Mouse (Mus musculus) MEL (cell line): Measurements from ENCODE around the gene Olfml3. TPM values are rescaled to one million over a fixed set of nuclear protein-coding genes. Genes with fewer than 3 reads are reported as not detected.

Experiments used
- DNase-seq: peaks from one replicate; pipeline ENCODE4 v3.0.0; 2011; ENCODE audit warnings: low read depth, low spot score
- H3K27ac ChIP-seq: 2 replicates; pipeline ENCODE4 v1.5.1; 2012; ENCODE audit warnings: low read depth, mild to moderate bottlenecking, control low read depth, low read length, moderate library complexity; ENCODE audit not compliant: control insufficient read depth
- H3K27me3 ChIP-seq, 2 experiments: fragments of 150-350 bp in 1 of 2; sonication (generic) in 1 of 2; 2 replicates each; pipeline ENCODE4 v1.6.1; 2012; ENCODE audit warnings: low read length in 2 of 2, mild to moderate bottlenecking in 2 of 2, improper control_type of control experiment in 1 of 2, moderate library complexity in 1 of 2; ENCODE audit not compliant: insufficient read depth in 2 of 2, control insufficient read depth in 1 of 2
- H3K36me3 ChIP-seq, 2 experiments: 2 replicates each; pipeline ENCODE4 v1.6.1; 2012 to 2014; ENCODE audit warnings: low read length in 2 of 2, improper control_type of control experiment in 1 of 2, inconsistent platforms in 1 of 2, mild to moderate bottlenecking in 1 of 2; ENCODE audit not compliant: insufficient read depth in 2 of 2, control insufficient read depth in 1 of 2
- H3K4me1 ChIP-seq, 2 experiments: fragments of 150-350 bp in 1 of 2; sonication (generic) in 1 of 2; 2 replicates each; pipeline ENCODE4 v1.6.1; 2012; ENCODE audit warnings: low read length in 2 of 2, improper control_type of control experiment in 1 of 2, mild to moderate bottlenecking in 1 of 2; ENCODE audit not compliant: insufficient read depth in 2 of 2, control insufficient read depth in 1 of 2
- H3K4me3 ChIP-seq, 2 experiments: fragments of 150-350 bp in 1 of 2; sonication (generic) in 1 of 2; 2 replicates each; pipeline ENCODE4 v1.5.1; 2012; ENCODE audit warnings: low read depth in 2 of 2, low read length in 2 of 2, mild to moderate bottlenecking in 2 of 2, moderate library complexity in 2 of 2, control low read depth in 1 of 2, improper control_type of control experiment in 1 of 2; ENCODE audit not compliant: control insufficient read depth in 1 of 2, insufficient read depth in 1 of 2
- H3K79me2 ChIP-seq: 2 replicates; pipeline ENCODE4 v1.6.1; 2012; ENCODE audit warnings: mild to moderate bottlenecking, low read length, moderate library complexity; ENCODE audit not compliant: control insufficient read depth, poor library complexity, insufficient read depth
- H3K9ac ChIP-seq: 2 replicates; pipeline ENCODE4 v1.6.1; 2012; ENCODE audit warnings: low read depth, mild to moderate bottlenecking, control low read depth, low read length, moderate library complexity; ENCODE audit not compliant: control insufficient read depth, poor library complexity, severe bottlenecking
- H3K9me3 ChIP-seq: fragments of 150-350 bp; sonication (generic); replicated peaks from 2 replicates; pipeline ENCODE4 v1.6.1; 2012; ENCODE audit warnings: mild to moderate bottlenecking, low read length, improper control_type of control experiment, moderate library complexity; ENCODE audit not compliant: insufficient read depth
- BHLHE40 ChIP-seq: IDR thresholded peaks from 2 replicates; pipeline ENCODE4 v1.6.1; 2012; ENCODE audit warnings: low read depth, mild to moderate bottlenecking, inconsistent platforms, low read length, improper control_type of control experiment, borderline replicate concordance
- CHD1 ChIP-seq: IDR thresholded peaks from 2 replicates; pipeline ENCODE4 v1.6.1; 2012; ENCODE audit warnings: low read depth, mild to moderate bottlenecking, inconsistent platforms, low read length, improper control_type of control experiment
- CTCF ChIP-seq, 3 experiments: IDR thresholded peaks in 2 of 3; conservative IDR thresholded peaks in 1 of 3; 2 replicates each; pipeline ENCODE4 v1.5.1; 2011 to 2012; ENCODE audit warnings: low read length in 3 of 3, low read depth in 2 of 3, mild to moderate bottlenecking in 2 of 3, improper control_type of control experiment in 1 of 3, inconsistent platforms in 1 of 3, mixed read lengths in 1 of 3, moderate library complexity in 1 of 3; ENCODE audit not compliant: control insufficient read depth in 1 of 3, insufficient read depth in 1 of 3, poor library complexity in 1 of 3, severe bottlenecking in 1 of 3
- ELF1 ChIP-seq: IDR thresholded peaks from 2 replicates; pipeline ENCODE4 v1.6.1; 2014; ENCODE audit warnings: low read depth, mild to moderate bottlenecking, inconsistent platforms, low read length, improper control_type of control experiment, moderate library complexity
- GATA1 ChIP-seq: IDR thresholded peaks from 2 replicates; pipeline ENCODE4 v1.6.1; 2011; ENCODE audit warnings: low read depth, low read length, improper control_type of control experiment
- MAFK ChIP-seq: IDR thresholded peaks from 2 replicates; pipeline ENCODE4 v1.6.1; 2011; ENCODE audit warnings: low read depth, mild to moderate bottlenecking, low read length, improper control_type of control experiment, borderline replicate concordance
- MAX ChIP-seq: IDR thresholded peaks from 2 replicates; pipeline ENCODE4 v1.6.1; 2011; ENCODE audit warnings: low read length, improper control_type of control experiment
- MYB ChIP-seq: IDR thresholded peaks from 2 replicates; pipeline ENCODE4 v1.6.1; 2011; ENCODE audit warnings: mild to moderate bottlenecking, low read depth, low read length, improper control_type of control experiment
- NELFE ChIP-seq: IDR thresholded peaks from 2 replicates; pipeline ENCODE4 v1.6.1; 2011; ENCODE audit warnings: low read depth, low read length, improper control_type of control experiment
- NRF1 ChIP-seq: IDR thresholded peaks from 2 replicates; pipeline ENCODE4 v1.6.1; 2014; ENCODE audit warnings: low read depth, mild to moderate bottlenecking, inconsistent platforms, low read length, improper control_type of control experiment, moderate library complexity; ENCODE audit not compliant: poor library complexity, insufficient read depth, severe bottlenecking
- POLR2A ChIP-seq, 2 experiments: IDR thresholded peaks; 2 replicates each; pipeline ENCODE4 v1.6.1; 2011 to 2012; ENCODE audit warnings: low read length in 2 of 2, mild to moderate bottlenecking in 2 of 2, control low read depth in 1 of 2, improper control_type of control experiment in 1 of 2, low read depth in 1 of 2, moderate library complexity in 1 of 2; ENCODE audit not compliant: control insufficient read depth in 1 of 2, insufficient read depth in 1 of 2, poor library complexity in 1 of 2
- RAD21 ChIP-seq: IDR thresholded peaks from 2 replicates; pipeline ENCODE4 v1.6.1; 2011; ENCODE audit warnings: mild to moderate bottlenecking, low read depth, low read length, improper control_type of control experiment
- SMC3 ChIP-seq: IDR thresholded peaks from 2 replicates; pipeline ENCODE4 v1.6.1; 2011; ENCODE audit warnings: low read depth, low read length, improper control_type of control experiment
- TAL1 ChIP-seq: IDR thresholded peaks from 2 replicates; pipeline ENCODE4 v1.6.1; 2012; ENCODE audit warnings: mild to moderate bottlenecking, inconsistent platforms, low read length, moderate library complexity, mixed read lengths
- TBP ChIP-seq: IDR thresholded peaks from 2 replicates; pipeline ENCODE4 v1.8.0; 2011; ENCODE audit warnings: low read depth, low read length, improper control_type of control experiment
- TCF12 ChIP-seq: IDR thresholded peaks from 2 replicates; pipeline ENCODE4 v1.6.1; 2014; ENCODE audit warnings: low read depth, mild to moderate bottlenecking, inconsistent platforms, low read length, improper control_type of control experiment, moderate library complexity
- UBTF ChIP-seq: IDR thresholded peaks from 2 replicates; pipeline ENCODE4 v1.6.1; 2012; ENCODE audit warnings: low read depth, mild to moderate bottlenecking, inconsistent platforms, low read length, improper control_type of control experiment, moderate library complexity, borderline replicate concordance; ENCODE audit not compliant: insufficient read depth
- USF2 ChIP-seq, 2 experiments: IDR thresholded peaks; 2 replicates each; pipeline ENCODE4 v1.6.1; 2011 to 2012; ENCODE audit warnings: improper control_type of control experiment in 2 of 2, low read length in 2 of 2, borderline replicate concordance in 1 of 2, inconsistent platforms in 1 of 2, low read depth in 1 of 2, mild to moderate bottlenecking in 1 of 2; ENCODE audit not compliant: insufficient read depth in 1 of 2
- ZMIZ1 ChIP-seq: IDR thresholded peaks from 2 replicates; pipeline ENCODE4 v1.6.1; 2012; ENCODE audit warnings: low read depth, mild to moderate bottlenecking, inconsistent platforms, low read length, improper control_type of control experiment, moderate library complexity
- ZNF384 ChIP-seq: IDR thresholded peaks from 2 replicates; pipeline ENCODE4 v1.6.1; 2012; ENCODE audit warnings: low read depth, mild to moderate bottlenecking, inconsistent platforms, low read length, improper control_type of control experiment
- polyA plus RNA-seq, 2 experiments: library from polyadenylated mRNA; stranded (reverse) in 1 of 2; unstranded in 1 of 2; fragments of >175 nt in 1 of 2; fragments of >200 nt in 1 of 2; gene quantifications; 2 replicates each; pipeline versions ENCODE4 v1.2.1 to v1.2.4; 2012; ENCODE audit warnings: low replicate concordance in 2 of 2, low read depth in 1 of 2; ENCODE audit not compliant: insufficient read length in 2 of 2, insufficient read depth in 1 of 2, missing spikeins in 1 of 2
- total RNA-seq: library from RNA; depleted of rRNA; stranded (reverse); fragments of 300-350 nt; gene quantifications from 2 replicates; pipeline ENCODE4 v1.2.3, GENCODE M21; 2012

The Olfml3 gene
- total and polyA plus RNA-seq, 3 experiments = 0.08 to 0.18 TPM; not detected in 1

DNA sequence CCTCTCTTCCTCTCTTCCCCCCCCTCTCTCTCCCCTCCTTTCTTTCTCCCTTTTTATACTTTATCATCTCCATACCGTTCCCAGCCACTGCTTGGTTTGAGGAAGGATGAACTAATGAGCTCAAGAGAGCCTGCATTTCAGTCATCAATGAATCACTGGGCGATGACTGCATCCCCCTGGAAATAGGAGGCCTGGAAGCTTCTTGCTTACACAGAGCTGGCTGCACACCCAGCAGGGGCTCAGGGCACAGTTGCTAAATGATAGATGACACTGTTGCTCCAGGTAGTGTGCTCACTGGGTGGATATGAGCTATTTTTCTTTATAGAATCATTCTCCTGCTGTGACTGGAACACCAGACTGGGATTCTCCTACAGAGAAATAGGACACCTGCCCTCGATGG lies 42.2 kb downstream of the Olfml3 start:
- Histone ChIP-seq H3K27me3 (no peaks in the 10 kb centered on the region; a peak in 1 of 4 replicates), H3K36me3 (no peaks in the 10 kb centered on the region), H3K9ac (no peak overlapping the region), H3K4me3 (no peak overlapping the region), H3K4me1 (no peaks in the 10 kb centered on the region), H3K79me2 (no peaks in the 10 kb centered on the region), H3K27ac (no peak overlapping the region), H3K9me3 (no peaks in the 10 kb centered on the region)
- TF ChIP-seq MAFK = no peak
- TF ChIP-seq GATA1 = no peak
- TF ChIP-seq ZNF384 = no peak
- TF ChIP-seq SMC3 = no peak
- no peak for TF ChIP-seq MAX
- TF ChIP-seq ZMIZ1 = no peak
- TF ChIP-seq TCF12 = no peak
- no peak for TF ChIP-seq BHLHE40
- TF ChIP-seq CHD1 = no peak
- no peak for TF ChIP-seq POLR2A (IDR thresholded peaks at IDR 0.05; ENCODE audit: control insufficient read depth in 1 of 2, insufficient read depth in 1 of 2, low read depth in 1 of 2, low read length in 2 of 2, poor library complexity in 1 of 2)
- TF ChIP-seq TAL1 = no peak
- TF ChIP-seq NRF1 = no peak
- no peak for TF ChIP-seq MYB
- TF ChIP-seq TBP = no peak
- no peak for TF ChIP-seq NELFE
- no peak for DNase-seq

DNA sequence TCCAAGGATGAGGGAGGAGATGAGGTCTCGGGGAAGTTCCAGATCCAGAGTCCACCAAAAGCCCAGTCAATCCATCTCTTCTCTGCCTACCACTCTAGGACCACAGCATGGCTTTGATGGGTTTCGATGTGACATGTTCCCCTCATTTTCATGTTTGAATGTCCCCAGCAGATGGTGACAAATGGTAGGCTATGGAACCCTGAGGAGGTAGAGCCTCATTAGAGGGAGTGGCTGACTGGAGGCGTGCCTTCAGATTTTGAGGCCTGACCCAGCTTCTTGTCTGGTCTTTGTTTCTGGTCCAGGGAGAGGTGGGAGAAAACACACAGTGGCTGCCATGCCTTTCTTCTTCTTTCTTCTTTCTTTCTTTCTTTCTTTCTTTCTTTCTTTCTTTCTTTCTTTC lies 47.3 kb downstream of the Olfml3 start:
- H3K4me1 ChIP-seq = no peaks in the 10 kb centered on the region
- H3K79me2 ChIP-seq = no peaks in the 10 kb centered on the region
- no peaks in the 10 kb centered on the region; a peak in 2 of 4 replicates for H3K27me3 ChIP-seq
- H3K9ac ChIP-seq = no peak overlapping the region
- no peak for TF ChIP-seq NRF1
- peak; percentile 18; the same call in 1 of the 2 replicates for TF ChIP-seq SMC3
- TF ChIP-seq CTCF (IDR thresholded peaks at IDR 0.05 in 2 of 3, conservative IDR thresholded peaks at IDR 0.05 in 1 of 3; ENCODE audit: control insufficient read depth in 1 of 3, insufficient read depth in 1 of 3, low read depth in 2 of 3, low read length in 3 of 3, poor library complexity in 1 of 3, severe bottlenecking in 1 of 3) = peak in 1 of 3 experiments; percentile 32; a peak in 2 of 6 replicates
- TF ChIP-seq UBTF = no peak
- no peak for TF ChIP-seq TBP
- no peak for TF ChIP-seq USF2 (IDR thresholded peaks at IDR 0.05; ENCODE audit: borderline replicate concordance in 1 of 2, insufficient read depth in 1 of 2, low read depth in 1 of 2, low read length in 2 of 2)
- TF ChIP-seq RAD21 = peak; percentile 33
- no peak for TF ChIP-seq ELF1
- no peaks in the 10 kb centered on the region for H3K9me3 ChIP-seq
- H3K4me3 ChIP-seq = no peak overlapping the region
- H3K36me3 ChIP-seq = no peaks in the 10 kb centered on the region
- DNase-seq = peak; percentile 5
- H3K27ac ChIP-seq = no peak overlapping the region
